Mouse (Mus musculus) spleen, adult 18-20 months (tissue): Measurements from ENCODE around the gene Olfr1406.
"Not testable (repeated sequence)": the region's sequence is repeated elsewhere in the genome, so short reads cannot be mapped to it uniquely, and the experiment has no call there.

Experiments
- DNase-seq, 2 experiments: peaks; one replicate each; pipeline ENCODE4 v3.0.0; 2022; ENCODE audit warnings: mixed read lengths in 2 of 2

Olfr1406 gene

DNA sequence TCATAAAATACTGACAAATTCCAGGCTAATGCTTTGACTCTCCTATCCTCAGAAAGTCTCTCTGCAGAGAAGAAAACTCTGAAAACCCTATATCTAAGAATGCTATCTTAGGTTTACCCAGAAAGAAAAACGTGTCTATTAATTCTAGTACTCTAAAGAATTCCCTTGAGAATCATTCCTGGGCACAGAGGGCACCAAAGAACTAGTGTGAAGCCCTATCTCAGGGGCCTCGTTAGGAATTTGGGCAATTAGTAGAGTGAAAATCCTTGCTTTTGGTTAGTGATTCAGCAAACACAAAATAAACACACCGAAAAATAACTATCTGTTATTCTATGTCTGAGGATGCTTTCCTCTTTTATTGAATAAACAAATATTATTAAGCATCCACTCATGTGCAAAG, at the start of gene Olfr1406:
Olfr1406 (minus strand) TSS at position 101 of the 400 bp plus-strand sequence.
- DNase-seq, result no peak

DNA sequence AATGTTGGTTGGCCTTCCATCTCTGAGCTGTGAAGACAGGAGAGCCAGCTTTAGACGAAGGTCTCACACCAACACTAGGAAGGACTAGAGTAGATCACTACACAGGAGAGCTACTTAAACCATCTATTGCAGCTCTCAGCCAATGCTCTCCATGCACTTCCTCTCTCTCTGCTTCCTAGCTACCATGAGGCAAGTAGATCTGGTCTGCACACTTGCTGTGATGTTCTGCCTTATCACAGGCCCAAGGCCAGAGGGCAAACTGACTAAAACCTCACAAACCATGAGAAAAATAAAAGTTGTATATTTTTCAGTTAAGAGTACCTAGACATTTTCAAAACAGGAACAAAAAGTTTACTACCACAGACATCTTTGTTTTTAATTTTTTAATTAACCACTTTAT, 46.6 kb upstream of the Olfr1406 start:
- DNase-seq, result not testable (repeated sequence)

DNA sequence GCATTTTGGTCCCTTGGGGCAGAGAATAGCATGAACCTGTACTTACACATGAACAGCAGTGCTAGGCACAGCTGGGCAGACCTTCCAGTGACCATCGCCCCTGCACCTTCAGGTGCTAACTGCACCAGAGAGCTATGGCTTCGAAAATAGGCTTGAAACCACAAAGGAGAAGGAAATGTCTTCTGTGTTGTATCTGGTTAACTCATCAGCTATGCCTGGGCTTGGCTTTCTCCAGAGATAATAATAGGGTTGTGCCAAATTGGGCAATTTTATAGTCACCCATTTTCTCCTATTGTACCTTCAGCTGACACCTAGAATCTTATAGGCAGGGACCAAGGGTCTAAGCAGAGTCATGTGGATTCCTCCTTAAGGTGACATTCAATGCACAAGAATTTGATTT, 36.6 kb upstream of the Olfr1406 start, which contains the start of gene Fcer1a:
Fcer1a (minus strand) TSS at position 134 of the 400 bp plus-strand sequence.
- no peak for DNase-seq

DNA sequence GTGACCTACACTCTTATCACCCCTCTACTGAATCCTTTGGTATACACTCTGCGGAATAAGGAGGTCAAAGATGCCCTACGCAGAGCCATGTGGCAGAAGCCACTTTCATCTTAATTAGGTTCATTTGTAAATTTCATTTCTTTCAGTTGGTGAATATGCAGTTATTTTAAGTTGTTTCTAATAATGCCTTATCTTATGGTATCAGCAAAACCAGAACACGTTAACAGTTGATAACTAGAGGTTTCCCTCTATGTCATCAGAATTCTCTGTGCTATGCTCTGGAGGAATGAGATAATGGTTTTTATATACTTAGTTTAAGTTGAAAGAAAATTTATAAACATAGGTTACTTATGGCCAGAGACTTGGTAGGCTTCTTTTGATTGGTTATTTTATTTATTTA, 26.0 kb upstream of the Olfr1406 start:
- no peak for DNase-seq

DNA sequence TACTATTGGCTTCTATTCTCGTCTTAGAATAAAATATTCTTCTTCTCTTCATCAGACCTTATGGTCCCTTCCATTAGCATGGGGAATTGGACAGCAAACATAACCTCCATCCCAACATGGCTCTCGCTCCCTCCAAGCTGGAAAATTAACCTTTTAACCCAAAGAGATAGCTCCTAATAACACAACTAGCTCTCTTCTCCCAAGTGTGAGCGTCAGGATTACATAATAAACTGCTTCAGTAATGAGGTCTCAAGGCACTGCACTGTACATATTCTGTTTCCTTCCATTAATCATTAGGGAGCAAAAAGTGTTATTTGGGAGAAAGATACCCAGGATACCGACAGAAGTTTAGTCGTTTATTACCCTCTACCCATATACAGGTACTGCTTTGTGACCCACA, 21.7 kb upstream of the Olfr1406 start, which contains the start of gene Olfr1404:
Olfr1404 (plus strand) TSS at position 301 of the 400 bp plus-strand sequence.
- no peak for DNase-seq

DNA sequence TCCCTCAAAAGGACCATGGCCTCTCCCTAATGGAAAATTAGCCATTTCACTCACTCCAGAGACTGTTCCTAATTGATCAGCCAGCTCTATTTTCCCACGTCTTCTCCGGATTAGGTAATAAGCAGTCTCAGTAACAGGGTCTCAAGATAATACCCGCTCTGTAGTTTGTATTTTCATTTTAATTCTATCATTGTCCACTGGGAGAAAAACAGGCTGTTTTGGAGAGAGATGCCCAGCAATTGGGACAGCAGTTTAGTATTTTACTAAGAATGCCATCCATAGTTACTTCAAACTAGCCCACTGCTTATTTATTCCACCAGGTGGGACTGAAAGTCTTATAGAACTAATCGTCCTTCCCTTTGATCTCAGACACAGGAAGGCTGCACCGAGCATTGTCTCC, 7.1 kb upstream of the Olfr1406 start, which contains the start of gene Olfr218:
Olfr218 (plus strand) TSS at position 301 of the 400 bp plus-strand sequence.
- DNase-seq, result no peak

DNA sequence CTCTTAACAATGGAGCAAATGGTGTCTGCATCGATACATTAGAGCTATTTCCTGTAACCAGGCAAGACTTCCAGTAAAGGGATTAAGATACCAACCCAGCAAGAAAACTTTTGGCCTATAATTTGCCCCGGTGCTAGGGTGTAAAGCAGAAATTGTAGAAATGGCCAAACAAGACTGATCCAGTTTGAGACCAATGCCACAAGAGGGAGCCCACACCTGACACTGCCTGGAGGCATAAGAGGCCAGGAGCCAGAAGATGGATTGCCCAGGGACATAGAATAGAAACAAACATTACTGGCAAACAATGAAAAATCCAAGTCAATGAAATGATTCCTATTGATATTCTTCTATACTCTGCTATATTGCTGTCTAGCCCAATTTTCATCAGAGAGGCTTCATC, 5.9 kb upstream of the Olfr1406 start:
- no peak for DNase-seq

DNA sequence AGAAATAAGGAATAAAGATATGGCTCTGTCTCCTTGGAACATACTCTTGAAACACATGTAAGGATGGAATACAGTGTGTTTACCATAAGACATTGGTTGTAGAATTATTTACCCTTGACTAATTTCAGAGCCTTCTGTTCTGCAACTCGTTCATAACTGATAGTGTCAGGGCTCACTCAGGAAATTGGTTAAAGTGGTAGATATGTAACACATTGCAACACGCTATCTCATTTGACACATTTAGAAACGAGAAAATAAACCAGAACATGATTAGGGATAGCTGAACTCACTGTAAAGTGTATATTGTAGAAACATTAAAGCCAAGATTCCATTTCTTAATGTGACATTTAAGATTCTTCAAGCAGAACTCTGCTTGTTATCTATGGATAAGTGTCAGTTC, 1.6 kb upstream of the Olfr1406 start:
- DNase-seq, result no peak

DNA sequence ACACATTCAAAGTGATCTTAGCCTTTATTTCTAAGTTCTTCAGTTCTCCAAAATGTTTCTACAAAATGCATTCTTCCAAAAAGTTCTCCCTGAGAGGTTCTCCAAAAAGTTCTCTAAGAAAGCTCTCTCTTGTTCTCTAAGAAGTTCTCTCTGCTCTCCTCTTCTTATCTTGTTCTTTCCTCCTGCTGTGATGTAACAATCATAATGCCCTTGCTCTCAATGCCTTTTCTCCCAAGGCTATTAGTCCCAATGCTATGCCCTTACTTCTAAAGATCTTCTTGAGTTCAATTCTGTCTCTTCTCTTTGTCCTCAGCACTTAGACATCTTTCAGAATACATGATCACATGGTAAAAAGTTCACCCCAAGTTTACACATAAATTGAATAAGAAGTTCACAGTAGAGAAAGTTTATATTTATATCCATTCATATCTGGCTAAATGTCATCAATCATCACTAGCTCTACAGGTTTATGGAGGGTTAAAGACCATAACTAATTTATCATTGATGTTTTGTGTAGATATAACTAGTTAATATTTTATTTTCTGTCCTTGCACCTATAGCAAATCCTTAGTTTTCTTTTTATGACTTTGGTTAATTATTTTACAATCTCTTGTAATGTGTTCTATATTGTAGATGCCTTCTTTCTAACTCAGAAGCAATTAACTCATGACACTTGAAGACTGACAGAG, 16.1 kb downstream of the Olfr1406 start:
- DNase-seq, result no peak

DNA sequence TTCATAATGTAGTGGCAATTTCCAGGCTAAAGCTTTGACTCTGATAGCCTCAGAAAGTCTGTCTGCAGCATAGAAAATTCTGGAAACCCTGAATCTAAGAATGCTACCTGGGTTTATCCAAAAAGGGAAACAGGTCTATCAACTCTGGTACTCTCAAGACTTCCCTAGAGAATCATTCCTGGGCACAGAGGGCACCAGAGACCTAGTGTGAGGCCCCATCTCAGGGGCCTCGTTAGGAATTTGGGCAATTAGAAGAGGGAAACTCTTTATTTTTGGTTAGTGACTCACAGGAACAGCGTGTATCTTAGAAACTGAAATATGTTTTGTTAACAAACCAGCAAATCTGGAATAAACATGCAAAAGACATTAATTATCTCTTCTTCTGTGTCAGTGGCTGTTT, 53.2 kb downstream of the Olfr1406 start, which contains the start of gene Olfr1408:
Olfr1408 (minus strand) TSS at position 101 of the 400 bp plus-strand sequence.
- DNase-seq, result no peak
